Mouse (Mus musculus): ENCODE measurements around the gene Arhgef25.

- TF ChIP-seq POLR2A (IDR thresholded peaks at IDR 0.05; ENCODE audit: low read depth, low read length) = no peak
- TF ChIP-seq CTCF (conservative IDR thresholded peaks at IDR 0.05; ENCODE audit: insufficient read depth, insufficient read length, low read depth, low read length) = no peak
These were observed 3.1 kb upstream of the Arhgef25 start for GRCm38 (mm10) chr10:127193011-127193410.

All from kidney, adult 2 months (tissue).